Mouse (Mus musculus): ENCODE measurements around the gene Ifna4.
"Not testable (repeated sequence)": the region's sequence is repeated elsewhere in the genome, so short reads cannot be mapped to it uniquely, and the experiment has no call there.

- not testable (repeated sequence) for TF ChIP-seq CTCF, EP300 (IDR thresholded peaks at IDR 0.05; ENCODE audit: low read depth)
Measured at GRCm38 (mm10) chr4:88802954-88803353, 38.7 kb upstream of the Ifna4 start, which contains the start of gene Gm13287.

Measured in liver, embryonic 14.5 days (tissue).